Mouse (Mus musculus) testis, adult 10 weeks (tissue): Measurements from ENCODE around the gene Cyp26c1. TPM values are rescaled to one million over a fixed set of nuclear protein-coding genes. Genes with fewer than 3 reads are reported as not detected.

Experiments
- polyA plus RNA-seq: library from polyadenylated mRNA; stranded (reverse); fragments of 350-450 nt; fragmentation: Illumina TruSeq; extraction: RNeasy Lipid Tissue Mini Kit (QIAGEN cat#74804); gene quantifications from one replicate; pipeline ENCODE4 v1.2.3, GENCODE M21; 2014; ENCODE audit warnings: low read depth, low replicate concordance

Cyp26c1 gene
- not detected for polyA plus RNA-seq

GRCm38 (mm10) chr19:37685281-37685680, at the start of gene Cyp26c1:
Gene Cyp26c1 (plus strand): TSS chr19:37685581.

DNA sequence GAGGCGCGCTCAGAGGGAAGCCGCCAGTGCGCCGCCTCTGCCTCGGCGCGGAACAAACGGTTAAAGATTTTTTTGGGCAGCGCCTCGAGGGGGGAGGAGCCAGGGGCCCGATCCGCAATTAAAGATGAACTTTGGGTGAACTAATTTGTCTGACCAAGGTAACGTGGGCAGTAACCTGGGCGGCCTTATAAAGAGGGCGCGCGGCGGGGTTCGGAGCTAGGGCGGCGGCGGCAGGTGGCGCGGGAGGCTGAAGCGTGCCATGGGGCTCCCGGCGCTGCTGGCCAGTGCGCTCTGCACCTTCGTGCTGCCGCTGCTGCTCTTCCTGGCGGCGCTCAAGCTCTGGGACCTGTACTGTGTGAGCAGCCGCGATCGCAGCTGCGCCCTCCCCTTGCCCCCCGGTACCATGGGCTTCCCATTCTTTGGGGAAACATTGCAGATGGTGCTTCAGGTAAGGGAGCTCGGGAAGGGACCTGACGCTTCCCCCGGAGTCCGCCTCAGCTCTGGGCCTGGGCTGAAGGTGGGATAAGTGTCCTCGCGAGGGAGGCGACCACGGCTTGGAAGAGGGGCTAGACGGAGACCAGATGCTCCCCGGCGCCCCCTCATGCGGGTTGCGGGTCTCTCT, 12.4 kb downstream of the Cyp26c1 start, which contains the start of gene Cyp26a1:
Gene Cyp26a1, plus strand, starts transcription at position 148 of the 622 bp plus-strand sequence.

Other genes with a start within 250 kb of the Cyp26c1 start
- 13.1 TPM for gene Exoc6, start 135.2 kb upstream of the Cyp26c1 start, polyA plus RNA-seq
- 1.1 TPM for gene Cyp26a1, start 12.2 kb downstream of the Cyp26c1 start, polyA plus RNA-seq